Mouse (Mus musculus): ENCODE data around the gene 1700018B08Rik.
A peak's percentile ranks its signal among the peaks of the same experiment; 100 is the strongest.

1700018B08Rik gene

DNA sequence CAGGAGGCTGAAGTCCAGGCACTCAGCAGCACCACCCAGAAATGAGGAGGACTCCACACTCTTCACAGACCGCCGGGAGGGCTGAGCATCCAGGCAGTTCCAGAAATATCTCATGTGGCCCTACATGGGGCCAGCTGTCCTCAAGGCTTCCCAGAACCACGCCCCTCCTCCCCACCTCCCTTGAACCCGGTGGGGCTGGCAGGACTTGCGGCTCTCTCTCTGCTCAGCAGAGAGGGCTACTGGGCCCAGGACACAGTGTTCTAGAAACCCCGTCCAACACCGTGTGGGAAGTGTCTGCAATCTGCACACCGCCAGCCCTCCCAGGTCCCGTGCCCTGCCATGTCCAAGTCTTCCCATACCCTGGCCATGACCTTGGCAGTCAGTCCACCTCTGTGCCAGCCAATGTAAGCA lies 18.8 kb upstream of the 1700018B08Rik start:
- no peak for DNase-seq (ENCODE audit: low spot score)

DNA sequence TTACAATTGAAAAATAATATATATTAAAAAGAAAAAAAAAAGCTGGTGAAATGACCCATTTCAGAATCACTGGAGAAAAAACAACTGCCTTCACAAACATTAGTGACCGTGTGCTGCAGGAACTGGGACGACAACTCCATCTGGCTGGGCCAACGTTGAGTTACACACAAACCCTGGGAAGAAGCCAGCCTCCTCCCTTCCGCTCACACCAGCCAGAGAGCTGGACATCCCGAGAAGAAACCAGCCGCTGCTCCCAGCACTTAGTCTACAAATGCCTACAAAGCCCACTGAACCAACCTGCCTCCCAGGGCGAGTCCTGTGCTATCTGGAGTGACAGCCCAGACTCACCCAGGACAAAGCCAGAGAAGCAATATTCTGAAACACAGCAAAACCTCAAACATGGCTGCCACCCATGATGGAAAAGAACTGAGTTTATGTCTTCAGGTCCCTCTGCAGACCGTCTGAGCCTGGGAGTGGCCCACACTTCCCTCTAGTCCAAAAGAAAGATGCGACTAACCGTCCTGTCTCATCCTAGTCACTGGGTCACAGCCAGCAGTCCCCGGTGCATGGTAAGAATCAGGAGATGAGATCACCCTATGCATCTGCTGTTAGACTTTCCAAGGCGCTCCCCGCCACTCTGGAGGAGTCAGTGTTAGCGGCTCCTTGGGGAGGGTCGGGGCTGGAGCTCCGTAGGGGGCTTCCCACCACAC lies 17.7 kb upstream of the 1700018B08Rik start:
- DNase-seq (ENCODE audit: low spot score): no peak

DNA sequence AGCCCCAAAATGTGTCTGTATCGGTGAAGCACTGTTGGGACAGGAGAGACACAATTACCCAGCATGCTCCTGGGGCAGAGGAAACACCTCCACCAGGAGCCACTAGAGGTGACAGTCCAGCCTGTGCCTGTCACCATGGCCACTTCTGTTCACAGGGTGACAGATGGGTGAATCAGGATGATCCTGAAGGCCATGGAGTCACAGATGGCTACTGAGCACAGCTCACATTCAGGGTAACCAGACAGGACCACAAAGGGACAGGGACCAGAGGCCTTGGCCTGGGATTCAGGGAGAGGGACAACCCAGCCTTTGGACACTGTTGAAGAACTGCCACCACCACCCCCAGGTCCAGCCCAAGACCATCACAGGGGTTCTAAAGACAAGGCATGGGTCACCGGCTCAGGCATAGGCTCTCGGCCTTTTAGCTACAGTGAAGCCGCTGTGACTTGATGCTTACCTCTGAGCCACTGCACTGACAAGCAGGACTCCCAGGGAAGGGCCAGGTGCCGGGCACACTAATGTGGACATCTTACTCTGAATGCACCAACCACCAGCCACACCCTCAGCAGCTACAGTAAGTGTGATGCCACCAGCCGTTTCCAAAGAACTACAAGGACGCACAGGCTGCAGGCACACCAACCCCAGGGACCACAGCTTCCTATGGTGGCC lies 16.4 kb upstream of the 1700018B08Rik start:
- DNase-seq (ENCODE audit: low spot score): no peak

DNA sequence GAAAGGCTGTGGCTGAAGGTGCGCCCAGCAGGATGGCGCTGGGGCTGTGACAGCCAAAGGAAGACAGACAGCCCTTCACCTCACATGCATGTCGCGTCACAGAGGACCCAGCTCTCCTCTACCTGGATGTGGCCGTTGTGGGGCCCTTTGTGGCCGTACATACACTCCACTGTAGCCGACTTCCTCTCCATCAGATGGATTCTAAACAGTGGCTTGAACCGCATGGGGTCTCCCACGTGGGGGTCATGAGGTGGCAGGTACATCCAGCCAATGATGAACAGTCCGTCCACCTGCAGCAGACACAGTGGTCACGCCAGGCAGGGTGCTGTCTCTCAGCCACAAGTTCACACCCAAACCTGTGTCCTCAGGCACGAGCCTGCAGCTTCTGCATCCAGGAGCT lies 15.7 kb upstream of the 1700018B08Rik start:
- DNase-seq (ENCODE audit: low spot score): no peak

DNA sequence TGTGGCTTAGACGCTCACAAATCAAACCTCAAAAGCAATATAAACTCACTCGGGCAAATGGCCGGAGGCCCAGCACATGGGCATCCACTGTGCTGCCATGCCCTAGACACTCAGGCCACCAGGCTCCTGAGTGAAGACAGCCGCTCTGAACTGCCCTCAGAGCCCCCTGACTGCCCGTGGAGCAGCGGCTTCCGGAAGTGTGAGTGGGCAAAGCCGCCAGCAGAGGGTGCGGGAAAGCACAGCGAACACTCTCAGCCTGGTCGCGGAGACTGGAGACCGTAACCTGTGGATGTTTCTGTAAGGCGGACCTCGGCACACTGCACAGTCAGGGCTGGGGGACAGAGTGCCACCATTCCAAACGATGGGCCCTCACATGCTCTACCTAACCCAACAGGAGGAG lies 14.4 kb upstream of the 1700018B08Rik start:
- no peak for DNase-seq (ENCODE audit: low spot score)

DNA sequence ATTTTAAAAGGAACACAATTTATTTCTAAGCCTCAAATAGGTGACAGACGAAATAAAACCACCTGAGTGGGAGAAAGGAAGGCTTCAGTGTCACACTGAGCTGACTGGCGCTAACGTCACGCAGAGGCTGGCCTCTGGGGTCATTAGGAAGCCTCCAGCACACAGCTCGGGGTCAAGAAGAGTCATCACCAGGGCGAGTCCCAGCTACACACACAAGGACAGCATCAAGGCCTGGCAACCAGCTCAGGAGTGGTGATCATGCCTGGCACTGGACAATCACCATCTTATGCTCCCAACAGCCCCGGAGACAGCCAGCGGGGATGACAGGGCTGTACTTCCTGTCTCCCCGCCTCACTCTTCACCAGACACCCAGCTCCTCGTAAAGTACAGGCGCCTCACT lies 13.6 kb upstream of the 1700018B08Rik start:
- no peak for DNase-seq (ENCODE audit: low spot score)

DNA sequence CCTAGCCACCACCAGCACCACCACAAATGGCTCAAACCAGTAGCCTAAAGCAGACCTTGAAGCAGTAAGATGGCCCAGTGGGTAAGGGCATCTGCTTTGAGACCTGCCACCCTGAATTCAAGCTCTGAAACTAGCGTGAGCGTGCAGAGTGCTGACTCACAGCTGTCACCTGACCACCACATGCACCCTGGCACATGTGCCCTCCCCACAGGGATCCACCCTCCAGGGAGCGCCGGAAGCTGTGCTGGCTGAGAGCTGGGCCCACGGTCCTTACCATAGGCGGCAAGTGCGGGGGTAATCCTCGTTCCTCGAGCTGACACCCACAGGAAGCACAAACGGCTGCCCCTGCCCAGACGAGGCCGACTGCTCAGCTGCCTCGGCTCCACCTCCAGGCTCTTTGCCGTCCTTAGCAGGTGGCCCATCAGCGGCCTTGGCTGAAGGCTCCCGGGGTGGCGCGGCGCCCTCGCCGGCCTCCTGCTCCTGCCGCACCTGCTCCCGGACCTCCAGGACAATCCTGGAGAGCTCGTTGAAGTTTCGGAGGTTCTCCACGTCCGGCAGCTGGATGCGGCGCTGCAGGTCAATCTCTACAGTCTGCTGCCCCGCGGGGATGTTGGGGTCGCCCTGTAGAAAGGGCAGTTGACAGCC lies 9.8 kb upstream of the 1700018B08Rik start:
- DNase-seq (ENCODE audit: low spot score): no peak

DNA sequence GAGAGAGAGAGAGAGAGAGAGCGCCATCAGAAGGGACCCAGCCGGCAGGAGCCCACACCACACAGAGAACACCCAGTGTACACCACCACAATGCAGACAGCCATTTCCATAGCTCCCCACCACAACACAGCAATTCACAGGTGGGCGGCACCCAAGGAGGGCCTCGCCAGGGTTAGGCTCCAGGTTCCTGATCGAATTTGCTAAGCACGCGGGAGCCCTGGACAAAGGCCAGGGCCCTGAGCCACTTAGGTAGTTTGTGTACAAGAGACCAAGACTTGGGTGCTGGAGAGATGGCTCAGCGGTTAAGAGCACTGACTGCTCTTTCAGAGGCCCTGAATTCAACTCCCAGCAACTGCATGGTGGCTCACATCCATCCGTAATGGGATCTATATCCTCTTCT lies 8.4 kb upstream of the 1700018B08Rik start:
- DNase-seq (ENCODE audit: low spot score): no peak

DNA sequence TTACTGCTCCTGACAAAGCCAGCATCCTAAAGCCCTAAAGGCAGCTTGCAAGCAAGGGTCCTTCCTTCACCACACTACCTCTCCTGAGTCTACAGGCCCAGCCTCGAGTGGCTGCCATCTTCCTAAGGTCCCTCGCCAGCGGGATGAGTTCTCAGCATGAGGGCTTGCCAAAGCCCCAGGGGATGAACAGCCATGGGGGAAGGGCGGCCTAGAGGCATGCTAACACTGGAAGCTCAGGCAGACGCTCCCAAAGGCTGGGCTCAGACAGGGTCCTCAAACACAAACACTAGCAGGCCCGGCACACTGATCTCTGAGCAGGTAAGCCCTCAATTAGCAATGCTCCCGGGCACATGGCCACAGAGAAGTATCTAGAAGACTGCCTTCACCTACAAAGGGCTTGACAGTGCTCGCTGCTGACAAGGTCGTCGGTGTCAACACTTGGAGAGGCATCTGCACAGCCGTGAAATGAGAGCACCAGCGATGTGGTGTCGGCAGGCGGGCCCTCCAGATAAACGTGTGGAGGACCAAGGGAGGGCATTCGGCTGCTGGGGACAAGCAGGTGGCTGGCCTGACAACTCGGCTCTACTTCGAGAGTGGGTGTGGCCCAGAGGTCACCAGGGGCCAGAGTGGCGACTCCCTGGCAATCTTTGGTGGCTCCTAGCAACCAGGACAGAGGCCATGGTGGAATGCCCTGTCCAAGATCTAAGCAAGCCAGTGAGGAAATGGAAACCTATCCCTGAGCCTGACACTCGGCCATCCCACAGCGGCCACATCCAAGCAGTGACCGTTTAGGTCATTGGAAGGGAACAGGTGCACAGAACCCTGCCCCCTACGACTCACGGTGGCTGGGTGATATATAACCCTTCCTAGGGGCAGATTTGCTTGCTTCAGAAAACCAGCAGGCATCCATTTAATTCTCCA lies 7.2 kb upstream of the 1700018B08Rik start:
- DNase-seq (ENCODE audit: low spot score): no peak

DNA sequence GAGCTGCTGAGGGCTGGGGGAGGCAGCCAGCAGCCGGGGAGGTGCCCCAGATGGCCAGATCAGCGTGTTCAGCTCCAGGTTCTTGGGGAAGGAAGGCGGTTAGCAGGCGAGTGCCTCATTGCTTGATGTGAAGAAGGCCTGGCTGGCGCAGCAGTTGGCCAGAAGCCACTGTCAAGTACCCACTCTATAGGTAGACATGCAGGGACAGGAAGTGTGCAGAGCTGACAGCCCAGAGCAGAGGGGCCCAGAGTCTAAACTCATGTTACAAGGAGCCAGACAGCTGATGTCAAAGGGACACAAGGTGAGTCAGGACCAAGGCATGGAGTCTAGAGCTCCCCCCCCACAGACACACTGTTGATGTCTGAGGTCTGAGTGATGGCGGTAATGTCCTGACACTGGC lies 5.9 kb upstream of the 1700018B08Rik start:
- no peak for DNase-seq (ENCODE audit: low spot score)

DNA sequence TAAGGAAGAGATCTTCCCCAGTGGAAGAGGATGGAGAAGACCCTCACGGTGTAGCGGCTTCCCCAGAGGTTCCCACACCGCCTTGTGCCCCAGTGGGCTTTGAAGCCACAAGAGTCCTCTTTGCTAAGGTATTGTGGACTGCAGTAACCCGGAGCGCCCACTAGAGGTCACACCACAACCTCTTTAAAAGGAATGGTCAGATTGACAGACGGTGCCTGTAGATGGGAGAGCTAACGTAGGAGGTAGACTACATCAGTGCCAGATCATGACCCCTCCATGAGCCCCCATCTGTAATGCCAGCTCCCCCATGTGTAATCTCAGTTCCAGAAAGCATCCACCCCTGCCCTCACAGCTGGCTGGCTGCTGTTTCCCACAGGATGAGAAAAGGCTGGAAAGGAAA lies 3.0 kb upstream of the 1700018B08Rik start:
- DNase-seq (ENCODE audit: low spot score): peak; percentile 65

DNA sequence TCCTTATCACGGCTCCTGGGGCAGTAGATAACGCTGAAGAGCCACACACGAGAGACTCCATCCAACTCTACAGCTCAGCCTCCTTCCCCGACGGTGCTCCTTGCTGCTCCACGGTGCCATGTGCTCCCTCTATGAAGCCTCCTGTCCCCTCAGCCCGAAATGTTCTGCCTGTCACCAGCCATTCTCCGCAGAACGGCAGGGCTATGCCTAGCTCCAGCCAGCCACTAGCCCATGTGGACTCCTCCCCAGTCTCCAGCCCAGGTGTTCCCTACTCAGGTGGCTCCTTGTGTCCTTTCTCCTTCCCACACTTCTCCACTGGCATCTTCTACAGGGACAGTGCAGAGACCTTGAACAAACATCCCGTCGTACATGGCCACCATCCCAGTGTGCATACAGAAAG lies 816 bp upstream of the 1700018B08Rik start:
- no peak for DNase-seq (ENCODE audit: low spot score)

DNA sequence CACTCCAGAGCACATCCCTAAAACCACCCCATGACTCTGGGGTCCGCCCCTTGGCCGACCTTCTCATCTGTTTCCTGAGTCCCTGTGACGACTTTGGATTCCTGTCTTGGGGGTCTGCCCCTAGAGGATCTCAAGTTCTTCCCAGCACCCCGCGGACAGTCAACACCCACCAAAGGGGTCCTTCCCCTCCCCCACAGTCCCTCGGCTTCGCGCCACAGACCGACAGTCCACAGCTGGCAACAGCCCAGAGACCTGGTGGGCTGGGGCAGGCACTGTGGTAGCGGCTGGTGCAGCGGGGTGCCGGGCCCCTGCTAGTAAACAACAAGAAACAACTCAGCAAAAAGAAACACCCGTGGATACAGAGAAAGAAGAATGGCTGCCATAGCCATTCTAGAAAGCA lies 1.2 kb downstream of the 1700018B08Rik start:
- DNase-seq (ENCODE audit: low spot score): no peak

DNA sequence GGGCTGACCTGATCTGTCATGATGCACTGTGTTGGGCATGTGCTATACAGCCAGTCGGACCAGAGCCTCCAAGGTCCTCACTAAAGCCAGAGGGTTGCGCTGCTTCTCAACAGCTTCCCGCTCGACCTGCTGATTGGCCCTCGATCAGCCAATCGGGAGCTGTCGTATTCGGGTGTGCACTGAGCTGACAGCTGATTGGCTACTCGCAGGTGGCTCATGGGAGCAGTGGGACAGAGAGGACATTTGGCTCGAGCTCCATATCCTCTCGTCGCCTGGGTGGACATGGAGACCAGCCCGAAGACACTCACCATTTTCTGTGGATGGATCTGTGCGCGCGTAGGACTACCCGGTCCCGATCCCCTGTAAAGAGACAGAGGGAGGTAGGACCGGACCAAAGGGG lies 2.3 kb downstream of the 1700018B08Rik start:
- no peak for DNase-seq (ENCODE audit: low spot score)

DNA sequence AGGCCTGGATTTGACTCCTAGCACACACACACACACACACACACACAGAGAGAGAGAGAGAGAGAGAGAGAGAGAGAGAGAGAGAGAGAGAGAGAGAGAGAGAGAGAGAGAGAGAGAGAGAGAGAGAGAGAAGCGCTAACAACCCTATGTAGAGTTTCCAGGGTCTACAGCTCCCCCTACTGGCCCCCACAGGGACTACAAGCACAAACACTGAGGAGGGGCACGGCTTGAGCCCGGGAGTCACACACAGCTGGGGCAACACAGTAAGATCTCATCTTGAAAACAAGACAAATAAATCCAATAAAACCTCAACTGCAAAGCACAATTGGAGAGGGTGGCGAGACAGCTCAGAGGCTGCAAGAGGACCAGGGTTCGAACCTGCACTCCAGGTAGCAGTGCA lies 11.7 kb downstream of the 1700018B08Rik start:
- no peak for DNase-seq (ENCODE audit: low spot score)

DNA sequence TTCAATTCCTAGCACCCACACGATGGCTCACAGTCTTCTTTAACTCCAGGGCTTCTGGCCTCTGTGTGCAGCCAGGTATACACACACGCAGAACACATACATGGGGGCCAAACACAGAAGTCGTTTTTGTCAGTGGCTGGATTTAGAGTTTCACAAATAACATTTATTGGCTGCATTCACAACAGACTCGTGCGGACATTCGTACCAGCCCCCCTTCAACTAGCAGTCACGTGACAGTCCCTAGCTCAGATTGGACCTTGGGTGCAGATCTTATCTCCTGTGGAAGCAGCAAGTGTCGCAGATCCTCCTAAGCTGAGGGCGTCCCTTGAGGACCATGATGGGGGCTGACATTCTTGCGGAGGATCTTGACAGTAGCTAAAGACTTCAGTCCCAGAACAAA lies 13.5 kb downstream of the 1700018B08Rik start:
- DNase-seq (ENCODE audit: low spot score): no peak

DNA sequence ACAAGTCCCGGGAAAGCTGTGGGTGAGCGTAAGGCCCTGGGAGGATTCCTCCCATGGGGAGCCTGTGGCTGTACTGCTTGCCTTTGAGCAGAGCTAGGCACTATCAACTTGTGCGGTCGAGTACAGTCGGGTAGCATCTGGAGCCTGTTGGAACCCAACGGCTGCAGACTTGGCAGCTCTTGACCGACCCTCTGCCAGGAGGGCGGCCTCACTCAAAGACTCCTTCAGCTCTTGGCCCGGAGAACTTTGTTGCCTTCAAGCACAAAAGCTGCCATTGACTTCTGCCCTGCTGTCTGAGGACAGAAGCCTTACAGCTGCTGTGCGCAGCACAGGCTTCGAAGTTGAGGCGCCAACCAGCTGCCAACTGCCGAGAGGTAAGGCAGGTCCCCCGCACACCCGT lies 15.3 kb downstream of the 1700018B08Rik start:
- DNase-seq (ENCODE audit: low spot score): no peak

DNA sequence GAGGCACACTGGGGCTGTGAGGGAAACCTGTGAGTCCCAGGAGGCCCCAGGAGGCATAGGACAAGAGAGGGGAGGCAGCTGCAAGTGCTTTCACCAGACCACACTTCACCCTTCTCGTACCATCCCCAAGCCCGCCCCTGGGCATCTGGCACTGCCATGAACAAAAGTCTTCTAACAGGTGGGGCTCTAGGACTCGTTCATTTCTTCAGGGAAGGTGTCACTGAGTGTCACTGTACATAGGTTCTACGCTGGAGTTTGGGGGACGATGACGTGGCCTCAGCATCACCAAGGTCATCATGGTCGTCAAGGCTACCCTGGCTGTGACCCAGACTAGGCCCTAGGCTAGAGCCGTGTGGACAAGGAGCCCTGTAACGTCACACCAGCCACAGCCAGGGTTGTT lies 16.4 kb downstream of the 1700018B08Rik start:
- DNase-seq (ENCODE audit: low spot score): no peak

DNA sequence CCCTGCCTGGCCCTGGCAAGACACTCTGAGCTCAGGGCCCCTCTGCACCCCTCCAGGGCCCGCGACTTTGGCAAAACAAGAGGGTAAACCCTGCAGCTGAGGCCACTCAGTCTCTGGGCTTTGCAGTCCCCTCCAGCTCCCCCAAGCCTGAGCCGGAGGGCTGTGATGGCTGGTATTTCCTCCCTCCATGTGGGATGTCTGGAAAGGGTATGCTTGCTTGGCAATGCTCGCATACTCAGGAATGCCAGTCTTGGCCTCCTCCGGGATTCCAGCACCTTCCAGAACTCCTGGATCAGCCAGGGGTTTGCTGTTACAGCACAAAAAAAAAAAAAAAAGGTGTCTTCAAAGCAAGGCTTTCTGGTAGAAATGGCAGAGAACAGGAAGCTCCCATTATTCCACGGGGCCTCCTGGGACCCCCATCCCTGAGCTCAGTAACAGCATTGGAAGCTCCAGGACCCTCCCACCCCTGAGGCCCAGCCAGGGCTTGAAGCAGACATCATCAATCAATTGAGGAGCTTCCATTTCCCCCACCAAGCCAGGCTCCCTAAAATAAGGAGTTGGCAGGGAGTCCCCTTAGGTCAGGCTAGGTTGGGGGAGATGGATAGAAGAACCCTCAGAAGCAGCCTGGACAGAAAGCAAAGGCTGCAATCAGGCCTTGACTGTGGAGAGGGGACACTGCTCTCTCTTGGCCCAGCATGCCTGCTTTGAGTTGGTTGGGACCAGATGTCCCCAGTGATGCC lies 17.1 kb downstream of the 1700018B08Rik start:
- DNase-seq (ENCODE audit: low spot score): no peak

DNA sequence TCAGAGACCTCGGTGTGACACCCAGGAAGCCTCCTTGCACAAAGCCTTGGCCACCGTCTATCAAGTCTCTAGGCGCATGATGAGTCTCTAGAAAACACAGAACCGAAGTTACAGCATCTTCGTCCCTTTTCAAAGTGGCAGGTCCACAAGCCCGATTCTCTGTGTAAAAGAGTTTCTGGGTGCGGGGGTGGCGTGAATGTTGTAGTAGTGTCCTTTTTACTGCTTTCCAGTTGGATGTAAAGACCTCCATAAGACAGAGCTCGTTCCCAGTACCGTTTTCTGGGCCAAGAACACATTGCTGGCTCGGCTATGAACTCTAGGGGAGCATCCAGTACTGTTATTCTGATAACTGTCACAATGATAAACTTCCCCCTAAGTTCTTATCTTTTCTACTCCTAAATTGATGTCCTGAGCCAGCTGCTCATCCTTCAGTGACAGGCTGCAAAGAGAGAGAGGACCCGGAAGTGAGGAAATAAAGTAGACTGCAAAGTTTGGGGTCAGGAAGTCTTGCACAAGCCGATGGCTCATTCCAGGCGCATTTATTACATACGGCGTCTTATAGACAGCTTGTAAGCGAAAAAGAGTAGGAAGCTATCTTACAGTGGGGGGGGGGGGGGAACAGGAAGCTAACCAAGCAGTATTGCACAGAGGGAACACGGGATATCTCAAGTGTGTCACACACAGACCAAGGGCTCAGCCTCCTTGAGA lies 18.9 kb downstream of the 1700018B08Rik start:
- no peak for DNase-seq (ENCODE audit: low spot score)

DNA sequence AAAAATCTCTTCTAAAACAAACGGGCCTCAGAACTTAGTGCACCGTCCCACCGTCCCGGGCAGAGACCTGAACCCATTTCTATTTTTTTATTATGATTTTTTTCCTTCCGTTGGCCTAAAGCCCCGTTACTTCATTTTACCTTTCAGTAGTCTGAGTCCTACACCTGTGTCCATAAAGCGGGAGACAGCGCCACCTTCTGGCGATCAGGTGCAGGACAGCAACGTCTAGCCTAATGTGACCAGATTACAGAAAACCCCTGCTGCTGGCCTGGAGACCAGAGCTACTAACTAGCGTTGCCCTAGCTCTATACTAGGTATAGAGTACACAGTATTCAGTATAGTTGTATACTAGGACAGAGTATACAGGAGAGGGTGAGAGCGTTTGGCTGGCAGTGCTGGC lies 30.7 kb downstream of the 1700018B08Rik start:
- DNase-seq (ENCODE audit: low spot score): peak; percentile 32
